Mouse (Mus musculus) cerebellum, adult 2 months (tissue): ENCODE results near the gene Pofut1.

ENCODE experiments used
- CTCF ChIP-seq: fragments of 200-500 bp; IDR thresholded peaks from 2 replicates; pipeline ENCODE4 v1.5.1; 2011; ENCODE audit warnings: low read depth, mild to moderate bottlenecking, control low read depth, low read length, moderate library complexity, borderline replicate concordance; ENCODE audit not compliant: insufficient read depth
- POLR2A ChIP-seq: fragments of 200-500 bp; IDR thresholded peaks from 2 replicates; pipeline ENCODE4 v1.6.1; 2011; ENCODE audit warnings: low read length, control low read depth, borderline replicate concordance; ENCODE audit not compliant: insufficient read depth

DNA sequence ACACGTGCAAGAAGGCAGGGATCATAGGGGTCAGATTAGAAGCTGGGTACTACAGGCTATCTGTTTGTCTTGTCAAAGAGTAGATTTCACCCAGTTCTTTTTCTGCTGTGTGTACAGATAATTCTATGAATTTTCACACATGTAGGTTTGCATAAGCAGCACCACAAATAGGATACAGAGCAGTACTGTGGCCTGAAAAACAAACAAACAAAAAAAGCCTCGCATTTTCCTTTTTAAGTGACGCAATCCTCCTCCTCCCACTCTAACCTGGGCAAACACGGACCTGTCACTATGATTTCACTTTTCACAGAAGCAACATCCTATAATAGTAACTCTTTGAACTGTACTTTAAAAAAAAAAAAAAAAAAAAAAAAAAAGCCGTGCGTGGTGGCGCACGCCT is 35.1 kb downstream of the Pofut1 start:
- no peak for TF ChIP-seq CTCF
- TF ChIP-seq POLR2A: no peak
